Mouse (Mus musculus) brain, embryonic 14.5 days (tissue): ENCODE data around the gene Esr1.

Source experiments
- CTCF ChIP-seq: fragments of 200-500 bp; IDR thresholded peaks from 2 replicates; pipeline ENCODE4 v1.5.1; 2012; ENCODE audit warnings: inconsistent platforms, mild to moderate bottlenecking, moderate library complexity, borderline replicate concordance; ENCODE audit not compliant: insufficient read depth, insufficient read length; ENCODE audit errors: extremely low read depth
- POLR2A ChIP-seq: fragments of 200-500 bp; IDR thresholded peaks from 2 replicates; pipeline ENCODE4 v1.6.1; 2012; ENCODE audit warnings: mild to moderate bottlenecking, inconsistent platforms, borderline replicate concordance; ENCODE audit not compliant: poor library complexity, insufficient read depth, insufficient read length, severe bottlenecking; ENCODE audit errors: extremely low read depth

DNA sequence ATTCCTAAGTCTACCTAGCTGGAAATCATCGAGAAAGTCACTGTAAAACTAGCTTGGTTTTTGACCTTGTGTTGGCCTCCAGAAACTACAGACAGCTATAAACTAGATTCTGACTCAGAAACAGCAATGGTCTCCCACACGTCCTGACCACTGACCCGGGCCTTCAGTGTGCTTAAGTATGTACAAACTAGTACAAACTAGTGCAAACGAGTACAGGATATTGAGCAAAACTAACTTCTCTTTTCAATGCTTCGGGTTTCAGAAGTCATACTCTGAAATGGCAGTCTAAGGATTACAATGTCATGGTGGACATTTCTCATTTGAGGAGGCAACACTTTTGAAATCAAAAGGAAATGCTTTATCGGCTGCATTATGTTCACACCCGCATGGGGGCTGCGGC lies 433.1 kb downstream of the Esr1 start:
- TF ChIP-seq POLR2A, result no peak
- no peak for TF ChIP-seq CTCF
